Mouse (Mus musculus): ENCODE results near the gene Olfr898. TPM values are rescaled to one million over a fixed set of nuclear protein-coding genes. Genes with fewer than 3 reads are reported as not detected.

Gene Olfr898
- total and polyA plus RNA-seq, 3 experiments, result not detected

Other genes with a start within 250 kb of the Olfr898 start
Only the 20 nearest of the 23 such genes appear.
- not detected in 2 replicates for gene Olfr890, start 205.9 kb upstream of the Olfr898 start, total RNA-seq (2012; rRNA removed)
- gene Olfr890, start 205.9 kb upstream of the Olfr898 start, total RNA-seq (2014; rRNA removed), result not detected in 2 replicates
- not detected in 2 replicates for gene Olfr890, start 205.9 kb upstream of the Olfr898 start, polyA plus RNA-seq (2012; ENCODE audit: insufficient read length, low read depth)
- gene Olfr891, start 167.6 kb upstream of the Olfr898 start, total RNA-seq (2012; rRNA removed), result not detected in 2 replicates
- not detected in 2 replicates for gene Olfr891, start 167.6 kb upstream of the Olfr898 start, total RNA-seq (2014; rRNA removed)
- gene Olfr891, start 167.6 kb upstream of the Olfr898 start, polyA plus RNA-seq (2012; ENCODE audit: insufficient read length, low read depth), result not detected in 2 replicates
- gene Olfr893, start 140.0 kb upstream of the Olfr898 start, total RNA-seq (2012; rRNA removed), result not detected in 2 replicates
- gene Olfr893, start 140.0 kb upstream of the Olfr898 start, total RNA-seq (2014; rRNA removed), result not detected in 2 replicates
- gene Olfr893, start 140.0 kb upstream of the Olfr898 start, polyA plus RNA-seq (2012; ENCODE audit: insufficient read length, low read depth), result not detected in 2 replicates
- not detected in 2 replicates for gene Olfr894, start 130.4 kb upstream of the Olfr898 start, total RNA-seq (2012; rRNA removed)
- not detected in 2 replicates for gene Olfr894, start 130.4 kb upstream of the Olfr898 start, total RNA-seq (2014; rRNA removed)
- gene Olfr894, start 130.4 kb upstream of the Olfr898 start, polyA plus RNA-seq (2012; ENCODE audit: insufficient read length, low read depth), result not detected in 2 replicates
- not detected in 2 replicates for gene Olfr143, start 95.6 kb upstream of the Olfr898 start, total RNA-seq (2012; rRNA removed)
- gene Olfr143, start 95.6 kb upstream of the Olfr898 start, total RNA-seq (2014; rRNA removed), result not detected in 2 replicates
- not detected in 2 replicates for gene Olfr143, start 95.6 kb upstream of the Olfr898 start, polyA plus RNA-seq (2012; ENCODE audit: insufficient read length, low read depth)
- not detected in 2 replicates for gene Olfr895, start 80.6 kb upstream of the Olfr898 start, total RNA-seq (2012; rRNA removed)
- gene Olfr895, start 80.6 kb upstream of the Olfr898 start, total RNA-seq (2014; rRNA removed), result not detected in 2 replicates
- gene Olfr895, start 80.6 kb upstream of the Olfr898 start, polyA plus RNA-seq (2012; ENCODE audit: insufficient read length, low read depth), result not detected in 2 replicates
- gene Olfr896-ps1, start 57.3 kb upstream of the Olfr898 start, total RNA-seq (2012; rRNA removed), result not detected in 2 replicates
- not detected in 2 replicates for gene Olfr896-ps1, start 57.3 kb upstream of the Olfr898 start, total RNA-seq (2014; rRNA removed)
- gene Olfr896-ps1, start 57.3 kb upstream of the Olfr898 start, polyA plus RNA-seq (2012; ENCODE audit: insufficient read length, low read depth), result not detected in 2 replicates
- gene Olfr25, start 19.4 kb upstream of the Olfr898 start, total RNA-seq (2012; rRNA removed), result not detected in 2 replicates
- not detected in 2 replicates for gene Olfr25, start 19.4 kb upstream of the Olfr898 start, total RNA-seq (2014; rRNA removed)
- gene Olfr25, start 19.4 kb upstream of the Olfr898 start, polyA plus RNA-seq (2012; ENCODE audit: insufficient read length, low read depth), result not detected in 2 replicates
- gene Olfr250, start 18.5 kb downstream of the Olfr898 start, total RNA-seq (2012; rRNA removed), result not detected in 2 replicates
- not detected in 2 replicates for gene Olfr250, start 18.5 kb downstream of the Olfr898 start, total RNA-seq (2014; rRNA removed)
- gene Olfr250, start 18.5 kb downstream of the Olfr898 start, polyA plus RNA-seq (2012; ENCODE audit: insufficient read length, low read depth), result not detected in 2 replicates
- not detected in 2 replicates for gene Olfr251, start 28.7 kb downstream of the Olfr898 start, total RNA-seq (2012; rRNA removed)
- gene Olfr251, start 28.7 kb downstream of the Olfr898 start, total RNA-seq (2014; rRNA removed), result not detected in 2 replicates
- not detected in 2 replicates for gene Olfr251, start 28.7 kb downstream of the Olfr898 start, polyA plus RNA-seq (2012; ENCODE audit: insufficient read length, low read depth)
- not detected in 2 replicates for gene Olfr147, start 53.3 kb downstream of the Olfr898 start, total RNA-seq (2012; rRNA removed)
- not detected in 2 replicates for gene Olfr147, start 53.3 kb downstream of the Olfr898 start, total RNA-seq (2014; rRNA removed)
- not detected in 2 replicates for gene Olfr147, start 53.3 kb downstream of the Olfr898 start, polyA plus RNA-seq (2012; ENCODE audit: insufficient read length, low read depth)
- gene Olfr901, start 81.0 kb downstream of the Olfr898 start, total RNA-seq (2012; rRNA removed), result not detected in 2 replicates
- gene Olfr901, start 81.0 kb downstream of the Olfr898 start, total RNA-seq (2014; rRNA removed), result not detected in 2 replicates
- gene Olfr901, start 81.0 kb downstream of the Olfr898 start, polyA plus RNA-seq (2012; ENCODE audit: insufficient read length, low read depth), result not detected in 2 replicates
- not detected in 2 replicates for gene Olfr902, start 99.2 kb downstream of the Olfr898 start, total RNA-seq (2012; rRNA removed)
- gene Olfr902, start 99.2 kb downstream of the Olfr898 start, total RNA-seq (2014; rRNA removed), result not detected in 2 replicates
- gene Olfr902, start 99.2 kb downstream of the Olfr898 start, polyA plus RNA-seq (2012; ENCODE audit: insufficient read length, low read depth), result not detected in 2 replicates
- gene Olfr904, start 114.7 kb downstream of the Olfr898 start, total RNA-seq (2012; rRNA removed), result not detected in 2 replicates
- not detected in 2 replicates for gene Olfr904, start 114.7 kb downstream of the Olfr898 start, total RNA-seq (2014; rRNA removed)
- gene Olfr904, start 114.7 kb downstream of the Olfr898 start, polyA plus RNA-seq (2012; ENCODE audit: insufficient read length, low read depth), result not detected in 2 replicates
- gene Olfr905, start 122.7 kb downstream of the Olfr898 start, total RNA-seq (2012; rRNA removed), result not detected in 2 replicates
- not detected in 2 replicates for gene Olfr905, start 122.7 kb downstream of the Olfr898 start, total RNA-seq (2014; rRNA removed)
- gene Olfr905, start 122.7 kb downstream of the Olfr898 start, polyA plus RNA-seq (2012; ENCODE audit: insufficient read length, low read depth), result not detected in 2 replicates
- gene Olfr906, start 138.7 kb downstream of the Olfr898 start, total RNA-seq (2012; rRNA removed), result not detected in 2 replicates
- gene Olfr906, start 138.7 kb downstream of the Olfr898 start, total RNA-seq (2014; rRNA removed), result not detected in 2 replicates
- gene Olfr906, start 138.7 kb downstream of the Olfr898 start, polyA plus RNA-seq (2012; ENCODE audit: insufficient read length, low read depth), result not detected in 2 replicates
- gene Olfr907, start 147.4 kb downstream of the Olfr898 start, total RNA-seq (2012; rRNA removed), result not detected in 2 replicates
- gene Olfr907, start 147.4 kb downstream of the Olfr898 start, total RNA-seq (2014; rRNA removed), result not detected in 2 replicates
- gene Olfr907, start 147.4 kb downstream of the Olfr898 start, polyA plus RNA-seq (2012; ENCODE audit: insufficient read length, low read depth), result 0.11 TPM in 1 of 2 replicates, not detected in the other
- not detected in 2 replicates for gene Olfr911-ps1, start 173.2 kb downstream of the Olfr898 start, total RNA-seq (2012; rRNA removed)
- gene Olfr911-ps1, start 173.2 kb downstream of the Olfr898 start, total RNA-seq (2014; rRNA removed), result not detected in 2 replicates
- not detected in 2 replicates for gene Olfr911-ps1, start 173.2 kb downstream of the Olfr898 start, polyA plus RNA-seq (2012; ENCODE audit: insufficient read length, low read depth)
- not detected in 2 replicates for gene Olfr910, start 189.4 kb downstream of the Olfr898 start, total RNA-seq (2012; rRNA removed)
- gene Olfr910, start 189.4 kb downstream of the Olfr898 start, total RNA-seq (2014; rRNA removed), result not detected in 2 replicates
- not detected in 2 replicates for gene Olfr910, start 189.4 kb downstream of the Olfr898 start, polyA plus RNA-seq (2012; ENCODE audit: insufficient read length, low read depth)
- gene Olfr912, start 231.8 kb downstream of the Olfr898 start, total RNA-seq (2012; rRNA removed), result not detected in 2 replicates
- gene Olfr912, start 231.8 kb downstream of the Olfr898 start, total RNA-seq (2014; rRNA removed), result not detected in 2 replicates
- not detected in 2 replicates for gene Olfr912, start 231.8 kb downstream of the Olfr898 start, polyA plus RNA-seq (2012; ENCODE audit: insufficient read length, low read depth)

Data from CH12.LX (cell line).